Mouse (Mus musculus) cortical plate, adult 2 months (tissue): ENCODE measurements around the gene Mnat1.

Experiments used
- CTCF ChIP-seq: fragments of 200-500 bp; IDR thresholded peaks from 2 replicates; pipeline ENCODE4 v1.5.1; 2011; ENCODE audit warnings: mild to moderate bottlenecking, control low read depth, low read length; ENCODE audit not compliant: insufficient read depth; ENCODE audit errors: extremely low read depth
- POLR2A ChIP-seq: fragments of 200-500 bp; IDR thresholded peaks from 2 replicates; pipeline ENCODE4 v1.6.1; 2011; ENCODE audit warnings: mild to moderate bottlenecking, low read length, control low read depth; ENCODE audit not compliant: insufficient read depth; ENCODE audit errors: extremely low read depth

GRCm38 (mm10) chr12:73221235-73221634 lies 97.7 kb downstream of the Mnat1 start:
- no peak for TF ChIP-seq POLR2A
- TF ChIP-seq CTCF: no peak
